In the genomic region with DNA sequence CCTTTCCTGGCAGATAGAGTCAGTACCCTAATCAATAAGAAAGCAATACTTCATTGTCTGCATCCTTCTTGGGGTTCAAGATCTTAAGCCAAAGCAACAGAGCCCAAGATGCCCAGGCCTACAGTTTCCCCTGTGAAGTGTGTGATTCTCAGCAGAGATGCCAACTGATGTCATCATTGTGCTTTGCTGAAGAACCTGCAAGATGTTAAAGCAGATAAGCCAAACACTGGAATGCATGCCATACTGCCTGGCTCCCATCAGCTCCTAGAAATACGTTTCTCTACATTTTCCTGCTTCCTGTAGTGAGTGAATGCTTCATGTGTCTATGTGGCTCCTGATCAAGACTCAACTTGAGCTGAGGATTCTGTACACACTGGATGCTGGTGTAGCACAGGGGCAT, we compare ENCODE assay signal across 15 mouse cellular contexts.
"Had no signal": no experiment of that assay in that cellular context is flagged by ENCODE, and none has a peak within 500 bp of the region (broad histone marks: within the 10 kb centered on the region; RNA-seq: fewer than 3 reads in every experiment).

No protein-coding gene starts in this region.

- ATAC-seq: intestine, postnatal 0 days had no signal

- H3K9me3 ChIP-seq: liver, embryonic 13.5 days; neural tube, embryonic 13.5 days had no signal

- H3K4me3 ChIP-seq: left cerebral cortex, adult 2 months; liver, embryonic 13.5 days; myocyte; neural tube, embryonic 13.5 days had no signal

- DNase-seq: kidney, postnatal 14 days; kidney, postnatal 4 days; layer of hippocampus, postnatal 36 days; liver, embryonic 13.5 days; lung, adult 2 months; lung, postnatal 14 days; lung, postnatal 4 days; midbrain, embryonic 14.5 days; retina, postnatal 1 day; thymus, postnatal 25 days had no signal

- H3K4me1 ChIP-seq: liver, embryonic 13.5 days had no signal

- H3K9ac ChIP-seq: liver, embryonic 13.5 days; neural tube, embryonic 13.5 days had no signal

- H3K27me3 ChIP-seq: liver, embryonic 13.5 days; neural tube, embryonic 13.5 days had no signal

- H3K27ac ChIP-seq: left cerebral cortex, adult 2 months; liver, embryonic 13.5 days; neural tube, embryonic 13.5 days had no signal

- H3K36me3 ChIP-seq: liver, embryonic 13.5 days; neural tube, embryonic 13.5 days had no signal

- H3K4me2 ChIP-seq: liver, embryonic 13.5 days; midbrain, embryonic 11.5 days; neural tube, embryonic 13.5 days had no signal
